Mouse (Mus musculus): ENCODE results near the gene Hdhd3.

Hdhd3 gene

GRCm38 (mm10) chr4:62503374-62503970 is at the start of gene Hdhd3:
Hdhd3 (minus strand) TSS chr4:62503467.
- no peak for DNase-seq (ENCODE audit: low read depth)

- DNase-seq (ENCODE audit: low read depth): peak; percentile 35
These were observed 48.7 kb upstream of the Hdhd3 start for GRCm38 (mm10) chr4:62551966-62552365.

DNA sequence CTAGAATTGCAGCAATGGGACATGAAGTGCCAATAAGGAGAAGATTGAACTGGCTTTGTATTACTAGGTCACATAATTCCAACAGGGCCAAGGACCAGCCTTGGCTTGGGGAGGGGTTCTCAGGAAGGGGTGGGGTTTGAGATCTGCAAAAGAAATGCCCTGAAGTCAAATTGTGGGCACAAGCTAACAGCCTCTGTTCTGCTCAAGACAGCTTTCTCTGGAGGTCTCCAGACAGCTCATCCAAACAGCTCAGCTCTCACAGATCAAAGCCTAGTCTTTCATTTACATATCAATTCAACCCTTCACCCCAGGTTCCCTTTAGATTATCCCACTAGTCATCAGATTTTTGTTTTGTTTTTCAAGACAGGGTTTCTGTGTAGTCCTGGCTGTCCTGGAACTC is 41.5 kb upstream of the Hdhd3 start:
- DNase-seq (ENCODE audit: low read depth): no peak

- no peak for DNase-seq (ENCODE audit: low read depth)
These were observed 40.5 kb upstream of the Hdhd3 start for GRCm38 (mm10) chr4:62543782-62544181.

GRCm38 (mm10) chr4:62541802-62542201 is 38.5 kb upstream of the Hdhd3 start:
- no peak for DNase-seq (ENCODE audit: low read depth)

DNA sequence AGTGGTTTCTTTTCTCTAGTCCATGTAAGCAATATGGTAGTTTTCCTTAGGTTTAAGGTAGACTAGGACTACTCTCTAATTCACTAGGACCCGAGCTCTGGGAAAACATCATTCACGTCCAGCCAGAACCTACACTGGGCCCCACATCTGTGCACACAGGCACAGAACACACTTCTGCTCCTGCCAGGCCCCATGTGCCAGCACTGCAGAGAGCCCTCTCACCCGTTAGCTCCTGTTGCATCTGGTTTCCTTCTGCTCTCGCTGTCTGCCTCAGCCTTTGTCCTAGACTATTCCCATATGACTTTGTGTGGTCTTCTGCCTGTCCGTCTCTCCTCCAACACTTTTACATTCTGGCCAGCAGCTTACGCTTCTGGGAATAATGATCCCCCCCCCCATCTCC is 30.5 kb upstream of the Hdhd3 start:
- no peak for DNase-seq (ENCODE audit: low read depth)

GRCm38 (mm10) chr4:62527655-62528054 is 24.4 kb upstream of the Hdhd3 start:
- DNase-seq (ENCODE audit: low read depth): no peak

DNA sequence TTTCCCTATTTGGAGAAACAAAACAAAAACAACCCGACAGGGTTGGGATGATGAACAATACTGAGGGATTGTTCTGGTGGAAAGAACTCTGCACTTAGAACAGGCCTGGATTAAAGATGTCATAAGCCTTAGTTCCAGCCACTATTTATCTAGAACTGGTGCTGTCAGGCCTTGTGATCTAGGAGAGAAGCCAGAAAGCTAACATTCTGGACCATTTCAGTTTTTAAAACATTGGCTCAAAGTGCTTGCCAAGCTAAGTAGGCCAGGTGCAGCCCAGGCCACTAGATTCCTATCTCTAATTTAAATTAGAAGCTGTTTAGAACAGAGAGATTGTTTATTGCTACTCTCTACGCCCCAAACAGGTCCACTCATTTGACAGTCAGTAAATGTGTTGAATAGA is 23.0 kb upstream of the Hdhd3 start:
- no peak for DNase-seq (ENCODE audit: low read depth)

- DNase-seq (ENCODE audit: low read depth): no peak
These were observed 22.2 kb upstream of the Hdhd3 start for GRCm38 (mm10) chr4:62525489-62525811.

DNA sequence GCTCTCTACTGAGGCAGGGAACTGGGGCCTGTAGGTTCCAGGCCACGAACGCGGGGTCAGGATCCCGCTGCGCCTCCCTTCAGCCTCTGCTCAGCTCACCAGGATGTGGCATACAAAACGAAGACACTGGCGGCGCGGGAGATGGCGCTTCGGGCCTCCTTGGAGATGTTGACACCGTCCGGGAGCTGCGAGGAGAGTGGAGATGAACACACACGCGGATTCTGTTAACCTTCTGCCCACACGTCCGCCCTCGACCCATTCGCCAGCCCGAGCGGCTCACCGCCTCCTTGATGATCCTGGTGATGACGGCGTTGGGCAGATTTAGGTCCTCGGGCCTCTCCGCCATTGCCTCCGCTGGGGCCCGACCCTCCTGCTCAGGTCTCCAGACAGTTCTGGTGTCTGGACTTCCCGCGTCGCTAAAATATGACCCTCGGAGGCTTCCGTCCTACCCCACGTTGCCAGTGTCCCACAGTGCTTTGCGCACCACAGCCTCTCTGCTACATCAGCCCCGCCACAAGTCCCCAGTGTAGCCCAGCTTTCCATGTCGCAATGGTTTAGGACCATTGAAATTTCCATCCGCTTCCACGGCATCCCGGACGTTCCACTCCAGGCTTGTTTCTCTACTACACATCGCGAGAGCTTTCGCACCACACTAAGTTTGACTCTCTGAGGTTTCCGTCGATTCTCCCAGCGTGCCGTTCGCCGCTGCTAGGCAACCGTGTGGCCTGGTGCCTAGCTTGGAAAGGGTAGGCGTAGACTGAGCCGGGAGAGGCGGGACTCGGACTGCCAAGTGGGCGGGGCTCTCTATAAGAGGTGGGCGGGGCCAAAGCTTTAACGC is 21.6 kb upstream of the Hdhd3 start, which contains the start of the genes Pole3 and 4933430I17Rik:
Gene Pole3 (minus strand): TSS at position 418 of the 838 bp plus-strand sequence.
Gene 4933430I17Rik (plus strand): TSS at position 719 of the 838 bp plus-strand sequence.
- peak; percentile 99 for DNase-seq (ENCODE audit: low read depth)

GRCm38 (mm10) chr4:62520892-62521400 is 17.7 kb upstream of the Hdhd3 start:
- no peak for DNase-seq (ENCODE audit: low read depth)

- peak; percentile 86 for DNase-seq (ENCODE audit: low read depth)
These were observed 16.6 kb upstream of the Hdhd3 start, which contains the start of gene Alad for GRCm38 (mm10) chr4:62519849-62520233. Alad (minus strand) TSS chr4:62519918.

GRCm38 (mm10) chr4:62519122-62519848 is 16.0 kb upstream of the Hdhd3 start:
- DNase-seq (ENCODE audit: low read depth): no peak

- DNase-seq (ENCODE audit: low read depth): peak; percentile 60
These were observed 15.3 kb upstream of the Hdhd3 start for GRCm38 (mm10) chr4:62518416-62519121.

GRCm38 (mm10) chr4:62517538-62518415 is 14.5 kb upstream of the Hdhd3 start:
- peak; percentile 66 for DNase-seq (ENCODE audit: low read depth)

- DNase-seq (ENCODE audit: low read depth): no peak
These were observed 13.8 kb upstream of the Hdhd3 start for GRCm38 (mm10) chr4:62517046-62517445.

DNA sequence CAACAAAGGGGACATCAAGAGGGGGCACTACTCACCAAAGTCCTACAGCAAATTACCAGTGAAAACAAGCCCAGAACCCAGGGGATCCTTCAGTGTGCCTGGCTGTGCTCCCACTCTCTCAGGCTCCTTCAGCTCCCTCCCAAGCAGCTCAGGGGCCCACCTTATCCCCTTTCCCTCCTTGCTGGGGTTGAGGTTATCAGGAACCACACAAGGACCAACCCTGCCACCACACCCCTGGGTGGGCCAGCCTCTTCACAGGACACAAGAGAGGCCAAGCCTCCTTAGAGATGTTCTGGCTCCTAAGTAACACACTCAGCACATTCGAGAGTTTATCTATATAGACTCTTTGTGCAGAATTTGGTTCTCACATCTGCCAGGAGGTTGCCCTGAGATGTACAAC is 13.3 kb upstream of the Hdhd3 start:
- DNase-seq (ENCODE audit: low read depth): no peak

- no peak for DNase-seq (ENCODE audit: low read depth)
These were observed 12.8 kb upstream of the Hdhd3 start for GRCm38 (mm10) chr4:62516079-62516478.

GRCm38 (mm10) chr4:62515490-62515889 is 12.2 kb upstream of the Hdhd3 start:
- no peak for DNase-seq (ENCODE audit: low read depth)

DNA sequence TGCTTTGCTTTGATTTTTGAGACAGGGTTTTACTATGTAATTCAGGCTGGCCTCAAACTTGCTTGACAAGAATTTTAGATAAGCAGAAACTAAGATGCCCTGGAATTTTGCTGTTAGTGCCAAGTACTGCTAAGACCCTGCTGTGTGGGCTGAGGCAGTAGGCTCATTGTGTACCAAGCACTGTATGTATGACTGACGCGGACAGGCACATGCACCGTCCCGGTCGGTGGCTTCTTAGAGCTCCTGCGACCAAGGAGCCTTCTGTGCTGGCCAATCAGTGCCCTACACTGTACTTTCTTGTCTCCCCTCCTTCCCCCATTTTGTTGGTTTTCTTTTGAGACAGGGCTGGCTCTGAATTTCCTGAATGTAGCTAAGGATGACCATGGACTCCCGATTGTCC is 11.7 kb upstream of the Hdhd3 start:
- DNase-seq (ENCODE audit: low read depth): no peak

GRCm38 (mm10) chr4:62513998-62514506 is 10.8 kb upstream of the Hdhd3 start:
- no peak for DNase-seq (ENCODE audit: low read depth)

Measured in induced T-regulatory cell, adult 2 months (primary cell).